Mouse (Mus musculus): ENCODE results near the gene C5ar1.

The C5ar1 gene

GRCm38 (mm10) chr7:16286026-16286961, 27.0 kb upstream of the C5ar1 start, which contains the start of gene Ccdc9:
TSS of gene Ccdc9 (minus strand) at chr7:16286795.
- POLR2A ChIA-PET: interaction anchor here (0.6 to 6.3 kb wide), 105 partner anchors 9 to 770 kb away, joined by 3 to 127 read pairs (median 4); partner anchors contain the start of genes Bbc3 (in 3 of the 4), Inafm1 (in 3 of the 4), Napa (in 2 of the 4) and Sae1 (in 2 of the 4)

DNA sequence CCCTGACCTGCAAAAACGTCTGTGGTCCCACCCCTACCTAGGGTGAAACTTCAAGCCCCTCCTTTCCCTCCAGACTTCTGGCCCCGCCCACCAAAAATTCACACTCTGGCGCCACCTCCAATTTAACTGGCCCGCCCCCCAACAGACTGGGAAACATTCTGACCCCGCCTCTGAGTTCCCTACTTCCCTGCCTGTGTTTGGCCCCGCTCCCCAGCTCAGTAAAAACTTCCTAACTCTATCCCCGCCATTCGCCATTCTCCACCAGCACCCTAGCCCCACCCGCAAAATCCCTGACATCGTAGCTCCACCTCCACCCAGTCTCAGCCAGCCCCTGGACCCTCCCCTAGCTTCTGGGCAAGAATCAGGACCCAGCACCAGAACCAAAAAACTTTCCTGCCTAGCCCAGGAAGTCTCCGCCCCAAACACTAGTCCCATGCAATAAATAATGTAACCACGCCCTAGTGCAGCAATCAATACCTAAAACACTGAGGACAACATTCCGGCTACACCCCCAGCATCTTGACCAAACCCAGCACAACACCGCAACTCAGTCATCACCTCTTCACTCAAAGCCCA, 26.2 kb upstream of the C5ar1 start:
- ChIA-PET CTCF (interaction anchor here in 3 of 4 experiments (0.5 to 2.1 kb wide), 32 partner anchors 9 to 606 kb away, joined by 3 to 28 read pairs (median 7); partner anchors contain the start of genes Inafm1 (in 2 of the 3), Gng8 (in 1 of the 3), Napa (in 1 of the 3) and Slc8a2 (in 1 of the 3)), POLR2A (interaction anchor here (0.6 to 6.3 kb wide), 104 partner anchors 8 to 771 kb away, joined by 3 to 127 read pairs (median 4); partner anchors contain the start of genes Bbc3 (in 3 of the 4), Inafm1 (in 3 of the 4), Napa (in 2 of the 4) and Sae1 (in 2 of the 4))

More at GRCm38 (mm10) chr7:16286026-16286961, 27.0 kb upstream of the C5ar1 start, which contains the start of gene Ccdc9:
- CTCF ChIA-PET: interaction anchor here (0.5 to 2.1 kb wide), 34 partner anchors 8 to 606 kb away, joined by 3 to 28 read pairs (median 6); partner anchors contain the start of genes Inafm1 (in 2 of the 4), Gng8 (in 1 of the 4), Napa (in 1 of the 4) and Slc8a2 (in 1 of the 4)

DNA sequence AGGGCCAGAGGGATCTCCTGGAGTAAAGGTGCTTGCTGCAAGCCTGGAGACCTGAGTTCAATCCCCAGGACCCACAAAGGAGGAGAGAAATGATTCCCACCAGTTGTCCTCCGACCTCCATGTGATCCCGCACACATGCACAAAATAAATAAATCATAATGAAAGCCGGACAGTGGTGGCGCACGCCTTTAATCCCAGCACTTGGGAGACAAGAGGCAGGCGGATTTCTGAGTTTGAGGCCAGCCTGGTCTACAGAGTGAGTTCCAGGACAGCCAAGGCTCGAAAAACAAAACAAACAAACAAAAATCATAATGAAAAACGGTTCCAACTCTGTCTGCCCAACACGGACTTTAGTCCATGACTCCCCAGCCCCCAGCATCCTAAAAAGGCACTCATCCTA, 25.6 kb upstream of the C5ar1 start:
- ChIA-PET CTCF (interaction anchor here in 3 of 4 experiments (0.6 to 2.1 kb wide), 18 partner anchors 10 to 373 kb away, joined by 3 to 28 read pairs (median 10); partner anchors contain the start of genes Inafm1 (in 2 of the 3), Napa (in 1 of the 3) and Slc8a2 (in 1 of the 3)), POLR2A (interaction anchor here in 3 of 4 experiments (0.6 to 6.3 kb wide), 57 partner anchors 8 to 616 kb away, joined by 3 to 127 read pairs (median 5); partner anchors contain the start of genes Inafm1 (in 3 of the 3), Bbc3 (in 2 of the 3), Slc8a2 (in 2 of the 3) and Arhgap35 (in 1 of the 3))

GRCm38 (mm10) chr7:16284001-16284400, 24.7 kb upstream of the C5ar1 start:
- ChIA-PET POLR2A (interaction anchor here in 2 of 4 experiments (0.9 to 6.3 kb wide), 4 partner anchors 10 to 155 kb away, joined by 3 to 127 read pairs (median 42); partner anchors contain the start of genes Inafm1 (in 1 of the 2) and Slc8a2 (in 1 of the 2)), CTCF (no interaction called here)

GRCm38 (mm10) chr7:16282334-16282733, 23.0 kb upstream of the C5ar1 start:
- ChIA-PET CTCF (interaction anchor here in 1 of 4 experiments (0.6 to 0.8 kb wide), 2 partner anchors 9 to 637 kb away, joined by 3 read pairs; no protein-coding TSS in a partner anchor), POLR2A (interaction anchor here in 3 of 4 experiments (0.8 to 6.3 kb wide), 6 partner anchors 9 to 502 kb away, joined by 3 to 127 read pairs (median 3); partner anchors contain the start of gene Inafm1 (in 3 of the 3))

GRCm38 (mm10) chr7:16280721-16281120, 21.4 kb upstream of the C5ar1 start:
- POLR2A ChIA-PET: interaction anchor here in 2 of 4 experiments (1.0 to 6.3 kb wide), 7 partner anchors 7 to 126 kb away, joined by 3 to 127 read pairs (median 4); partner anchors contain the start of gene Inafm1 (in 1 of the 2)
- CTCF ChIA-PET: interaction anchor here in 2 of 4 experiments (0.6 to 1.0 kb wide), 2 partner anchors 14 to 35 kb away, joined by 3 to 4 read pairs; no protein-coding TSS in a partner anchor

GRCm38 (mm10) chr7:16274922-16275890, 15.9 kb upstream of the C5ar1 start:
- ChIA-PET CTCF (interaction anchor here in 1 of 4 experiments (0.9 to 3.6 kb wide), 2 partner anchors 12 to 188 kb away, joined by 3 to 36 read pairs; no protein-coding TSS in a partner anchor), POLR2A (interaction anchor here in 3 of 4 experiments (0.7 to 5.6 kb wide), 17 partner anchors 9 to 225 kb away, joined by 3 to 127 read pairs (median 10); partner anchors contain the start of genes Ccdc9 (in 3 of the 3), Napa (in 1 of the 3) and Slc8a2 (in 1 of the 3))

GRCm38 (mm10) chr7:16273766-16274140, 14.4 kb upstream of the C5ar1 start:
- CTCF ChIA-PET: interaction anchor here (0.5 to 3.6 kb wide), 30 partner anchors 10 to 326 kb away, joined by 3 to 36 read pairs (median 4); partner anchors contain the start of genes Napa (in 2 of the 4), Bicra (in 1 of the 4), Ccdc9 (in 1 of the 4) and Kptn (in 1 of the 4)
- POLR2A ChIA-PET: interaction anchor here (0.6 to 5.6 kb wide), 57 partner anchors 8 to 456 kb away, joined by 3 to 127 read pairs (median 4); partner anchors contain the start of genes Ccdc9 (in 3 of the 4), Napa (in 3 of the 4), Kptn (in 2 of the 4) and Arhgap35 (in 1 of the 4)

GRCm38 (mm10) chr7:16273081-16273765, 13.9 kb upstream of the C5ar1 start, which contains the start of gene Inafm1:
TSS of gene Inafm1 (minus strand) at chr7:16273617.
- ChIA-PET POLR2A (interaction anchor here (0.6 to 5.6 kb wide), 60 partner anchors 9 to 351 kb away, joined by 3 to 127 read pairs (median 4); partner anchors contain the start of genes Ccdc9 (in 3 of the 4), Kptn (in 3 of the 4), Napa (in 3 of the 4) and Arhgap35 (in 1 of the 4)), CTCF (interaction anchor here (0.5 to 3.6 kb wide), 40 partner anchors 9 to 361 kb away, joined by 3 to 36 read pairs (median 4); partner anchors contain the start of genes Napa (in 2 of the 4), Bicra (in 1 of the 4), Ccdc9 (in 1 of the 4) and Kptn (in 1 of the 4))

- ChIA-PET CTCF (interaction anchor here (0.6 to 3.6 kb wide), 31 partner anchors 9 to 361 kb away, joined by 3 to 36 read pairs (median 4); partner anchors contain the start of genes Bicra (in 1 of the 4), Ccdc9 (in 1 of the 4), Kptn (in 1 of the 4) and Meis3 (in 1 of the 4)), POLR2A (interaction anchor here (0.6 to 5.6 kb wide), 43 partner anchors 9 to 958 kb away, joined by 3 to 127 read pairs (median 4); partner anchors contain the start of genes Ccdc9 (in 3 of the 4), Napa (in 3 of the 4), Arhgap35 (in 1 of the 4) and Kptn (in 1 of the 4))
These were observed 13.3 kb upstream of the C5ar1 start for GRCm38 (mm10) chr7:16272681-16273080.

DNA sequence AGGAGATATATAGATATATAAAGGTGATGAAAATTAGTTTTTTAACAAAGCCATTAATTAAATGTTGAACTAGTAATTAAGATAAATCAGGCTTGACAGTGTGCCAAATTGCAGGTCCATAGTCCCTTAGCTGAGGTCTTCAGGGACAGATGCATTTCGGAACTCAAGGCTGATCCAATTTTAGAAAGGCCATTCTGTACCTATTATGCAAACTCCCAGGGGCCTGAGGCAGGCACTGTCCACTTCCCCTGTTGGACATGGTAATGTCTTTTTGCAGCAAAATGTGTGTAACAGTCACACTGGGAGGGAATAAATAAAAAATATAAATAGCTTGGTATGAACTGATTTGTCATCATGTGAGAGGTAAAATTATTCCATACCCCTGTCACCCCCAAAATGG, 11.8 kb upstream of the C5ar1 start:
- ChIA-PET CTCF (no interaction called here), POLR2A (interaction anchor here in 1 of 4 experiments (0.6 to 5.6 kb wide), 4 partner anchors 13 to 94 kb away, joined by 3 to 46 read pairs (median 4); partner anchors contain the start of gene Ccdc9)

DNA sequence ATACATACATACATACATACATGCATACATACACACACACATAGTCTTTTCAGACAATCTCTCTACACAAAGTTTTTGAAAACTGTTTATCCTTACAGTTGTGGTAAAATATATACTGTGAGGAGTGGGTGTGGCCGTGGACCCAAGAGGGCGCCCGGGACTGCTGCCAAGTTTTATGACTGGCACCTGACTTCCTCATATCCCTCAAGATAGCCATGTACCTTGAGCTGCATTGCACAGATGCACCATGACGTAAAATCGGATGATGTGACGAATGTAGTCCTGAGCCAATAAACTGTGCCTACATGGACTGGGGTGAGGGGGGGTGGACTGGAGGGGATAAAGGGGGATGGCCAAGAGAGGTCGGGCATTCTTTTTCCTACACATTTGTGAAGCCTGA, 7.3 kb upstream of the C5ar1 start:
- CTCF ChIA-PET: interaction anchor here in 2 of 4 experiments (0.7 to 1.3 kb wide), 2 partner anchors 31 to 213 kb away, joined by 3 read pairs; no protein-coding TSS in a partner anchor
- POLR2A ChIA-PET: interaction anchor here in 1 of 4 experiments (0.6 kb wide), 1 partner anchor 629 kb away, joined by 3 read pairs; no protein-coding TSS in a partner anchor

DNA sequence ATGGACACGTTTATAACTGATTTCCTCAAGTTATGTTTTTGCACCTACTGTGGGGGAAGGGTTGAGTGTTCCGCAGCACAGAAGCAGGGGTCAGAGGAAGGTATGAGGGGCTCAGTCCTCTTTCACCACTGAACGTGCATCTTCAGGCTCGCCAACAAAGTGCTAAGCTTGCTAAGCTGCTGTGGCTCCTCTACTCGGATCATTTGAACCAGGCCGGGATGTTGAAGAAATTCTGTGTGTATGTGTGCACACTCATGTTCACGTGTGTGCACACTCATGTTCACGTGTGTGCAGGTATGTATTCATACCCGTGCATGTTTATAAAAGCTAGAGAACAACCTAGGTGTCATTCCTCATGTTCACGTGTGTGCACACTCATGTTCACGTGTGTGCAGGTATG, 6.5 kb upstream of the C5ar1 start:
- POLR2A ChIA-PET: interaction anchor here in 1 of 4 experiments (0.6 kb wide), 1 partner anchor 45 kb away, joined by 3 read pairs; no protein-coding TSS in a partner anchor
- CTCF ChIA-PET: interaction anchor here in 1 of 4 experiments (0.7 to 1.3 kb wide), 4 partner anchors 31 to 345 kb away, joined by 3 read pairs; no protein-coding TSS in a partner anchor

DNA sequence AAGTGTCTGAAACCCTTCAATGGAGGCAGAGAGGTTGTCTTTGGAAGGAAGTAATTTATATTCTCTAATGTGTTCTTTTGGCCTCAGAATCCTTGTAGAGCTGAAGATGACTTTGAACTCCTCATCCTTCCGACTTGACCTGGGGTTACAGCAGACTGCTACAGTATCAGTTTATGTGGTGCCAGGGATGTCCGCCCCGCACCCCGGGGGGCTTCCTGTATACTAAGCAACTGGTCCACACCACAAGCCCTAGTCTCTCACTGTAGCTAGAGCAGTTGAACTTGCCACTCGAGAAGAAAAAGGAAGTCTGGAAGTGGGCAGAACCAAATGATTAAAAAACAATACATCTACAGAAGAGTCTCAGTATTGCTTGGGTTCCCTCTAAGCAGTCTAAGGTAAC, 4.5 kb upstream of the C5ar1 start:
- ChIA-PET CTCF (interaction anchor here (0.6 to 2.6 kb wide), 39 partner anchors 9 to 354 kb away, joined by 3 to 36 read pairs (median 5); partner anchors contain the start of genes Inafm1 (in 3 of the 4), Bicra (in 1 of the 4), Meis3 (in 1 of the 4) and Napa (in 1 of the 4)), POLR2A (interaction anchor here in 3 of 4 experiments (0.7 to 2.5 kb wide), 6 partner anchors 9 to 216 kb away, joined by 3 to 19 read pairs (median 7); partner anchors contain the start of genes Inafm1 (in 2 of the 3), Bicra (in 1 of the 3), Meis3 (in 1 of the 3) and Sae1 (in 1 of the 3))

Data from embryonic stem cell, embryonic (primary cell).